Mouse (Mus musculus) CH12.LX (cell line): ENCODE results near the gene Ptprb. TPM values are rescaled to one million over a fixed set of nuclear protein-coding genes. Genes with fewer than 3 reads are reported as not detected.

ENCODE experiments used
- DNase-seq: peaks from one replicate; pipeline ENCODE4 v3.0.0-alpha.2; 2013; ENCODE audit errors: extremely low read depth
- H3K27ac ChIP-seq: 2 replicates; pipeline ENCODE4 v1.5.1; 2012; ENCODE audit warnings: low read depth, mild to moderate bottlenecking, control low read depth, moderate library complexity; ENCODE audit not compliant: insufficient read depth
- H3K27me3 ChIP-seq: replicated peaks from 2 replicates; pipeline ENCODE3; 2012; ENCODE audit warnings: inconsistent platforms
- H3K36me3 ChIP-seq, 2 experiments: replicated peaks in 1 of 2; 2 replicates each; pipeline versions ENCODE3 to v1.6.1; 2012; ENCODE audit warnings: inconsistent platforms in 1 of 2, low read length in 1 of 2, mild to moderate bottlenecking in 1 of 2, mixed read lengths in 1 of 2, moderate library complexity in 1 of 2; ENCODE audit not compliant: control insufficient read depth in 1 of 2, insufficient read depth in 1 of 2
- H3K4me1 ChIP-seq, 2 experiments: 2 replicates each; pipeline ENCODE4 v1.6.1; 2012; ENCODE audit warnings: inconsistent platforms in 1 of 2, moderate library complexity in 1 of 2; ENCODE audit not compliant: insufficient read depth in 2 of 2, control insufficient read depth in 1 of 2
- H3K4me2 ChIP-seq: 2 replicates; pipeline ENCODE4 v1.6.1; 2012; ENCODE audit warnings: low read depth, mild to moderate bottlenecking, control low read depth; ENCODE audit not compliant: poor library complexity, insufficient read depth, severe bottlenecking
- H3K4me3 ChIP-seq, 3 experiments: fragments of 150-350 bp in 1 of 3; sonication (generic) in 1 of 3; replicated peaks in 1 of 3; 2 replicates each; pipeline versions ENCODE3 to v1.5.1; 2011 to 2012; ENCODE audit warnings: low read depth in 2 of 3, low read length in 2 of 3, mild to moderate bottlenecking in 2 of 3, moderate library complexity in 2 of 3, control low read depth in 1 of 3, improper control_type of control experiment in 1 of 3, inconsistent platforms in 1 of 3, mixed read lengths in 1 of 3; ENCODE audit not compliant: poor library complexity in 1 of 3
- H3K79me2 ChIP-seq: replicated peaks from 2 replicates; pipeline ENCODE4 v1.6.1; 2012; ENCODE audit warnings: mild to moderate bottlenecking, moderate library complexity; ENCODE audit not compliant: control insufficient read depth, poor library complexity, insufficient read depth, severe bottlenecking; ENCODE audit errors: extremely low read depth
- H3K9ac ChIP-seq: 2 replicates; pipeline ENCODE4 v1.6.1; 2012; ENCODE audit warnings: low read depth, mild to moderate bottlenecking, control low read depth, moderate library complexity; ENCODE audit not compliant: insufficient read depth
- H3K9me3 ChIP-seq: replicated peaks from 2 replicates; pipeline ENCODE3; 2012; ENCODE audit warnings: low read length, inconsistent platforms, mixed read lengths
- BHLHE40 ChIP-seq: IDR thresholded peaks from 2 replicates; pipeline ENCODE4 v1.6.1; 2011; ENCODE audit warnings: mild to moderate bottlenecking, low read depth, low read length, improper control_type of control experiment
- CHD2 ChIP-seq: IDR thresholded peaks from 2 replicates; pipeline ENCODE4 v1.6.1; 2011; ENCODE audit warnings: low read length, improper control_type of control experiment
- CTCF ChIP-seq, 2 experiments: IDR thresholded peaks in 1 of 2; conservative IDR thresholded peaks in 1 of 2; 2 replicates each; pipeline ENCODE4 v1.5.1; 2011 to 2012; ENCODE audit warnings: low read depth in 2 of 2, low read length in 2 of 2, improper control_type of control experiment in 1 of 2, inconsistent platforms in 1 of 2, mild to moderate bottlenecking in 1 of 2, moderate library complexity in 1 of 2
- E2F4 ChIP-seq: IDR thresholded peaks from 2 replicates; pipeline ENCODE4 v1.6.1; 2011; ENCODE audit warnings: low read depth, low read length, improper control_type of control experiment; ENCODE audit not compliant: insufficient replicate concordance
- ELF1 ChIP-seq: IDR thresholded peaks from 2 replicates; pipeline ENCODE4 v1.6.1; 2014; ENCODE audit warnings: low read depth, mild to moderate bottlenecking, inconsistent platforms, low read length, improper control_type of control experiment
- ETS1 ChIP-seq: conservative IDR thresholded peaks from 2 replicates; pipeline ENCODE4 v1.6.1; 2012; ENCODE audit warnings: low read depth, mild to moderate bottlenecking, inconsistent platforms, low read length, improper control_type of control experiment, moderate library complexity
- HCFC1 ChIP-seq: IDR thresholded peaks from 2 replicates; pipeline ENCODE4 v1.6.1; 2012; ENCODE audit warnings: low read depth, mild to moderate bottlenecking, inconsistent platforms, low read length, improper control_type of control experiment
- JUN ChIP-seq: IDR thresholded peaks from 2 replicates; pipeline ENCODE4 v1.6.1; 2011; ENCODE audit warnings: low read depth, mild to moderate bottlenecking, low read length, improper control_type of control experiment, moderate library complexity; ENCODE audit not compliant: insufficient read depth
- KAT2A ChIP-seq: IDR thresholded peaks from 2 replicates; pipeline ENCODE4 v1.6.1; 2012; ENCODE audit warnings: low read length, improper control_type of control experiment, inconsistent platforms; ENCODE audit not compliant: insufficient replicate concordance
- MAFK ChIP-seq: IDR thresholded peaks from 2 replicates; pipeline ENCODE4 v1.6.1; 2011; ENCODE audit warnings: low read length, improper control_type of control experiment; ENCODE audit not compliant: insufficient replicate concordance
- MAX ChIP-seq: IDR thresholded peaks from 2 replicates; pipeline ENCODE4 v1.6.1; 2011; ENCODE audit warnings: low read length, improper control_type of control experiment
- MEF2A ChIP-seq: IDR thresholded peaks from 2 replicates; pipeline ENCODE4 v1.6.1; 2014; ENCODE audit warnings: low read depth, mild to moderate bottlenecking, inconsistent platforms, low read length, improper control_type of control experiment, borderline replicate concordance
- MYC ChIP-seq: IDR thresholded peaks from 2 replicates; pipeline ENCODE4 v1.6.1; 2011; ENCODE audit warnings: low read depth, mild to moderate bottlenecking, improper control_type of control experiment, low read length
- NRF1 ChIP-seq: IDR thresholded peaks from 2 replicates; pipeline ENCODE4 v1.6.1; 2014; ENCODE audit warnings: low read depth, mild to moderate bottlenecking, inconsistent platforms, low read length, improper control_type of control experiment, moderate library complexity
- PAX5 ChIP-seq: IDR thresholded peaks from 2 replicates; pipeline ENCODE4 v1.6.1; 2012; ENCODE audit warnings: low read length, inconsistent platforms, mixed read lengths
- POLR2A ChIP-seq: IDR thresholded peaks from 2 replicates; pipeline ENCODE4 v1.6.1; 2011; ENCODE audit warnings: low read depth, mild to moderate bottlenecking, improper control_type of control experiment, low read length
- RAD21 ChIP-seq: IDR thresholded peaks from 2 replicates; pipeline ENCODE4 v1.6.1; 2011; ENCODE audit warnings: low read depth, mild to moderate bottlenecking, low read length, improper control_type of control experiment, moderate library complexity
- RCOR1 ChIP-seq: conservative IDR thresholded peaks from 2 replicates; pipeline ENCODE4 v1.6.1; 2012; ENCODE audit warnings: low read depth, mild to moderate bottlenecking, inconsistent platforms, low read length, improper control_type of control experiment
- SIN3A ChIP-seq: IDR thresholded peaks from 2 replicates; pipeline ENCODE4 v1.6.1; 2012; ENCODE audit warnings: low read length, improper control_type of control experiment, inconsistent platforms
- SMC3 ChIP-seq: IDR thresholded peaks from 2 replicates; pipeline ENCODE4 v1.6.1; 2011; ENCODE audit warnings: low read depth, low read length, improper control_type of control experiment
- TCF12 ChIP-seq: IDR thresholded peaks from 2 replicates; pipeline ENCODE4 v1.6.1; 2014; ENCODE audit warnings: low read depth, mild to moderate bottlenecking, inconsistent platforms, low read length, improper control_type of control experiment
- UBTF ChIP-seq: IDR thresholded peaks from 2 replicates; pipeline ENCODE4 v1.6.1; 2012; ENCODE audit warnings: low read depth, mild to moderate bottlenecking, inconsistent platforms, low read length, improper control_type of control experiment, moderate library complexity
- USF1 ChIP-seq: IDR thresholded peaks from 2 replicates; pipeline ENCODE4 v1.6.1; 2014; ENCODE audit warnings: low read depth, mild to moderate bottlenecking, inconsistent platforms, low read length, improper control_type of control experiment
- USF2 ChIP-seq: conservative IDR thresholded peaks from 2 replicates; pipeline ENCODE4 v1.6.1; 2011; ENCODE audit warnings: low read depth, low read length, improper control_type of control experiment
- ZKSCAN1 ChIP-seq: IDR thresholded peaks from 2 replicates; pipeline ENCODE4 v1.6.1; 2012; ENCODE audit warnings: low read depth, inconsistent platforms, low read length, improper control_type of control experiment, borderline replicate concordance
- ZNF384 ChIP-seq: IDR thresholded peaks from 2 replicates; pipeline ENCODE4 v1.6.1; 2012; ENCODE audit warnings: low read depth, low read length, improper control_type of control experiment, inconsistent platforms
- dilution Hi-C: fragments of 300-500 bp; cut with MboI; formaldehyde crosslinking; loops from 2 replicates; pipeline ENCODE4 v1.14.3; 2020; ENCODE audit warnings: low sequenced_read_pairs; ENCODE audit not compliant: extremely low pct_unique_long_range_greater_than_20kb, extremely low pct_ligation_motif_present
- in situ Hi-C: fragments of 300-500 bp; cut with MboI; formaldehyde crosslinking; loops from 3 replicates; pipeline ENCODE4 v1.14.3; 2019; ENCODE audit warnings: low sequenced_read_pairs, low pct_ligation_motif_present, low pct_unique_long_range_greater_than_20kb, mixed read lengths
- polyA plus RNA-seq: library from polyadenylated mRNA; unstranded; fragments of >175 nt; gene quantifications from 2 replicates; pipeline ENCODE4 v1.2.1, GENCODE M21; 2012; ENCODE audit warnings: low read depth; ENCODE audit not compliant: insufficient read length
- total RNA-seq, 2 experiments: library from RNA; depleted of rRNA; stranded (reverse); fragments of 300-350 nt in 1 of 2; fragments of >200 nt in 1 of 2; gene quantifications; 2 replicates each; pipeline ENCODE4 v1.2.3; 2012 to 2014

Gene Ptprb
- total and polyA plus RNA-seq, 3 experiments: not detected

GRCm38 (mm10) chr10:116301258-116301657 lies 25.9 kb downstream of the Ptprb start:
- H3K9ac ChIP-seq: no peak overlapping the region

DNA sequence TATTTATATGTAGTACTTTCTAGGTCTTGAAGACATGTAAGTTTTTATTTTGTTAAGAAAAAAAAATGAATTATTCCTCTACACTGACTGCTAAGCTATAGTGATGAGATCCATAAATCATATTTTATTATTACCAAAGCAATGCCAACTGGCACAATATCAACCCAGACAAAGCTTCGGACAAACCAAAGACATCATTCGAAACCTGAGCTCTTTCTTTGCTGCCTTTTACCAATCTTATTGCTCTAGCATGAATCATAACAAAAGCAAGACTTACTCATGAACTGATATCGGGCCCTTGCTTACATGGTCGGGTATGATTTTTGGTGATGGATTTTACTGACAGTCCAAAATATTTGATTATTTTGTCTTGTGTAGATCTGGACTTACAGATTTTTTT lies 29.0 kb downstream of the Ptprb start:
- no peak overlapping the region for H3K4me2 ChIP-seq
- H3K9ac ChIP-seq: no peak overlapping the region
- no peaks in the 10 kb centered on the region for H3K79me2 ChIP-seq
- no peaks in the 10 kb centered on the region for H3K27me3 ChIP-seq
- H3K4me1 ChIP-seq: no peaks in the 10 kb centered on the region
- H3K27ac ChIP-seq: no peak overlapping the region
- TF ChIP-seq MAX (no peak), ZNF384 (no peak), MEF2A (no peak), NRF1 (no peak), PAX5 (no peak), UBTF (no peak), HCFC1 (no peak), CTCF (conservative IDR thresholded peaks at IDR 0.05 in 1 of 2, IDR thresholded peaks at IDR 0.05 in 1 of 2; ENCODE audit: low read depth in 2 of 2, low read length in 2 of 2) (no peak), USF2 (no peak), TCF12 (no peak), RAD21 (no peak), SIN3A (no peak), MYC (no peak), KAT2A (no peak)
- H3K4me3 ChIP-seq: no peak overlapping the region
- in situ Hi-C loops (no loop called here), dilution Hi-C loops (no loop called here)
- no peak for DNase-seq
- no peaks in the 10 kb centered on the region for H3K36me3 ChIP-seq
- no peaks in the 10 kb centered on the region for H3K9me3 ChIP-seq

More at GRCm38 (mm10) chr10:116301258-116301657, 25.9 kb downstream of the Ptprb start:
- Histone ChIP-seq H3K36me3 (no peaks in the 10 kb centered on the region), H3K4me3 (no peak overlapping the region), H3K4me1 (no peaks in the 10 kb centered on the region), H3K27ac (no peak overlapping the region), H3K79me2 (no peaks in the 10 kb centered on the region), H3K27me3 (no peaks in the 10 kb centered on the region), H3K4me2 (no peak overlapping the region), H3K9me3 (no peaks in the 10 kb centered on the region)
- in situ Hi-C loops: no loop called here
- dilution Hi-C loops: no loop called here
- no peak for DNase-seq
- TF ChIP-seq MYC: no peak
- no peak for TF ChIP-seq ZNF384
- no peak for TF ChIP-seq SMC3
- TF ChIP-seq BHLHE40: no peak
- no peak for TF ChIP-seq SIN3A
- no peak for TF ChIP-seq POLR2A
- TF ChIP-seq ETS1: no peak
- TF ChIP-seq TCF12: no peak
- TF ChIP-seq RCOR1: no peak
- no peak for TF ChIP-seq E2F4
- TF ChIP-seq MAFK: no peak
- no peak for TF ChIP-seq RAD21
- no peak for TF ChIP-seq HCFC1
- TF ChIP-seq CHD2: no peak
- TF ChIP-seq USF1: no peak
- TF ChIP-seq JUN: no peak
- TF ChIP-seq ZKSCAN1: no peak
- no peak for TF ChIP-seq ELF1
- TF ChIP-seq USF2: no peak
